Mouse (Mus musculus) naive thymus-derived CD4-positive, alpha-beta T cell, adult 2 months (primary cell): ENCODE measurements around the gene Pdf.
"Not testable (repeated sequence)": the region's sequence is repeated elsewhere in the genome, so short reads cannot be mapped to it uniquely, and the experiment has no call there.

Experiments used
- DNase-seq: peaks from one replicate; pipeline ENCODE4 v3.0.0-alpha.2; 2011; ENCODE audit warnings: low read depth

The Pdf gene

GRCm38 (mm10) chr8:107036626-107037025 is 11.8 kb downstream of the Pdf start:
- DNase-seq, result no peak

GRCm38 (mm10) chr8:107035641-107036040 is 12.8 kb downstream of the Pdf start:
- DNase-seq, result no peak

- not testable (repeated sequence) for DNase-seq
Observed at GRCm38 (mm10) chr8:107033609-107034008, 14.8 kb downstream of the Pdf start.

GRCm38 (mm10) chr8:107031577-107032090 is 16.8 kb downstream of the Pdf start:
- no peak for DNase-seq

- DNase-seq, result peak; percentile 96
Observed at GRCm38 (mm10) chr8:107030650-107031576, 17.5 kb downstream of the Pdf start, which contains the start of gene Vps4a. Vps4a (plus strand) TSS chr8:107031222.

- DNase-seq, result no peak
Observed at GRCm38 (mm10) chr8:107030058-107030457, 18.4 kb downstream of the Pdf start.

GRCm38 (mm10) chr8:107029310-107029709 is 19.1 kb downstream of the Pdf start:
- no peak for DNase-seq

- DNase-seq, result no peak
Observed at GRCm38 (mm10) chr8:107023479-107023878, 24.9 kb downstream of the Pdf start.

GRCm38 (mm10) chr8:107014915-107015314 is 33.5 kb downstream of the Pdf start:
- no peak for DNase-seq

- no peak for DNase-seq
Observed at GRCm38 (mm10) chr8:107012666-107013065, 35.7 kb downstream of the Pdf start.

GRCm38 (mm10) chr8:107007795-107008194 is 40.6 kb downstream of the Pdf start:
- no peak for DNase-seq

- DNase-seq, result peak; percentile 93
Observed at GRCm38 (mm10) chr8:107002532-107002931, 45.9 kb downstream of the Pdf start.

- no peak for DNase-seq
Observed at GRCm38 (mm10) chr8:106999068-106999467, 49.3 kb downstream of the Pdf start.

GRCm38 (mm10) chr8:106997416-106997815 is 51.0 kb downstream of the Pdf start:
- DNase-seq, result no peak

GRCm38 (mm10) chr8:106996339-106996738 is 52.1 kb downstream of the Pdf start:
- DNase-seq, result not testable (repeated sequence)
